Mouse (Mus musculus) E14TG2a.4 (cell line): ENCODE data around the gene App.

ENCODE experiments used
- CTCF ChIP-seq: conservative IDR thresholded peaks from 2 replicates; pipeline ENCODE4 v1.5.1; 2014; ENCODE audit warnings: low read length
- NANOG ChIP-seq: IDR thresholded peaks from 2 replicates; pipeline ENCODE4 v1.6.1; 2014; ENCODE audit warnings: borderline replicate concordance, low read length, mixed read lengths
- POU5F1 ChIP-seq: IDR thresholded peaks from 2 replicates; pipeline ENCODE4 v1.6.1; 2014; ENCODE audit warnings: low read length, borderline replicate concordance

DNA sequence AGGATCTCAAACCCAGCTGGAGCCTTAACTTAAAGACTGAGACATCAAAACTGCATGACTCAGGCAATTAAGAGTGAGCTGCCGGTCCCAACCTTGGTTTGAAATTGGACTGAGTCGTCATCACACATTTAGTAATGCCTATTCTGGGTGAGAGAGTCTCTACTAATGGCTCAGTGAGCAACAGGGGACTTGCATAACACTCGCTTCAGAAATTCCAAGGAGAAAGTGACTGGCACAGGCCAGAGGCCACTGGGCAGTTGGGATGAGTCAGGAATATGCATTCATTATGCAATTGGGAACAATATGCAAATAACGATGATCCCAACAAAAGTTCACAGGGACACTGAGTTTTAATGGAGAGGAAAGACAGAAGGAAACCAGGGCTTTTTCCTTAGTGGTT lies 111.8 kb downstream of the App start:
- no peak for TF ChIP-seq CTCF
- TF ChIP-seq NANOG = no peak
- TF ChIP-seq POU5F1 = no peak
